Mouse (Mus musculus): ENCODE results near the gene Eif2ak3. TPM values are rescaled to one million over a fixed set of nuclear protein-coding genes. Genes with fewer than 3 reads are reported as not detected.
A peak's percentile ranks its signal among the peaks of the same experiment; 100 is the strongest.

Gene Eif2ak3
- polyA plus RNA-seq, 1 experiment: 24.5 TPM

- Histone ChIP-seq H3K27me3 (ENCODE audit: control insufficient read depth, insufficient read depth, low read length) (no peaks in the 10 kb centered on the region), H3K36me3 (ENCODE audit: control insufficient read depth, insufficient read depth, low read length) (no peaks in the 10 kb centered on the region), H3K27ac (ENCODE audit: insufficient read depth, low read depth, low read length) (no peak overlapping the region), H3K4me1 (ENCODE audit: control insufficient read depth, insufficient read depth, insufficient read length, low read length) (no peaks in the 10 kb centered on the region), H3K4me3 (ENCODE audit: low read depth, low read length) (no peak overlapping the region)
- 17% methylated on average over 22 of the region's 22 CpGs for WGBS
- TF ChIP-seq CTCF (IDR thresholded peaks at IDR 0.05; ENCODE audit: extremely low read depth, insufficient read length, insufficient replicate concordance, low read depth, low read length) (peak; percentile 75; the same call in 1 of the 2 replicates), POLR2A (IDR thresholded peaks at IDR 0.05; ENCODE audit: low read depth, low read length) (no peak)
These were observed 77.2 kb downstream of the Eif2ak3 start for GRCm38 (mm10) chr6:70921274-70922074.

GRCm38 (mm10) chr6:70931801-70932200, 87.5 kb downstream of the Eif2ak3 start:
- Histone ChIP-seq H3K27ac (ENCODE audit: insufficient read depth, low read depth, low read length) (no peak overlapping the region), H3K27me3 (ENCODE audit: control insufficient read depth, insufficient read depth, low read length) (no peaks in the 10 kb centered on the region; the same call in none of the 2 replicates), H3K4me3 (ENCODE audit: low read depth, low read length) (no peak overlapping the region), H3K4me1 (ENCODE audit: control insufficient read depth, insufficient read depth, insufficient read length, low read length) (no peaks in the 10 kb centered on the region), H3K36me3 (ENCODE audit: control insufficient read depth, insufficient read depth, low read length) (no peaks in the 10 kb centered on the region)
- WGBS: 80% methylated on average over 2 of the region's 2 CpGs
- TF ChIP-seq CTCF (IDR thresholded peaks at IDR 0.05; ENCODE audit: extremely low read depth, insufficient read length, insufficient replicate concordance, low read depth, low read length): no peak
- no peak for TF ChIP-seq POLR2A (IDR thresholded peaks at IDR 0.05; ENCODE audit: low read depth, low read length)

DNA sequence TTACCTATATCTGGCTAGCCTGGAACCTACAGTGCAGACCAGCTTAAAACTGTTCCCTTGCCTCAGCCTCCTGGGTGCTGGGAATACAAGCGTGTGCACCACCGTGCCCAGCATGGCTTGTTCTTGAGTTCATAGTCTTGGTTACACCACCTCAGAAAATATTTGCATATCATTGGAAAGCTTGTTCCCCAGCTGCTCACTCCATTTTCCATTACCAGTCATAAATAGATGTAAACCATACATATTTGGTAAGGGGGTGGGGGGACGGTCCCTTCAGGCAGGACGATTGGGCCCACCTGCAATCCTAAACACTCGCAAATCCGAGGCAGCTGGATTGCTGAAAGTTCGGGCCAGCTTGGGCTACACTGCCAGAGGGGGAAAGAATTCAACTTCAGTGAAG, 109.0 kb downstream of the Eif2ak3 start:
- no peak for TF ChIP-seq CTCF (IDR thresholded peaks at IDR 0.05; ENCODE audit: extremely low read depth, insufficient read length, insufficient replicate concordance, low read depth, low read length)
- no peak for TF ChIP-seq POLR2A (IDR thresholded peaks at IDR 0.05; ENCODE audit: low read depth, low read length)
- Histone ChIP-seq H3K4me1 (ENCODE audit: control insufficient read depth, insufficient read depth, insufficient read length, low read length) (peaks cover 5% of the 10 kb centered on the region), H3K27me3 (ENCODE audit: control insufficient read depth, insufficient read depth, low read length) (peaks cover 37% of the 10 kb centered on the region), H3K36me3 (ENCODE audit: control insufficient read depth, insufficient read depth, low read length) (no peaks in the 10 kb centered on the region), H3K27ac (ENCODE audit: insufficient read depth, low read depth, low read length) (no peak overlapping the region), H3K4me3 (ENCODE audit: low read depth, low read length) (no peak overlapping the region)
- WGBS: 73% methylated on average over 7 of the region's 7 CpGs

GRCm38 (mm10) chr6:70954040-70954439, 109.7 kb downstream of the Eif2ak3 start:
- Histone ChIP-seq H3K27ac (ENCODE audit: insufficient read depth, low read depth, low read length) (no peak overlapping the region), H3K4me3 (ENCODE audit: low read depth, low read length) (no peak overlapping the region), H3K36me3 (ENCODE audit: control insufficient read depth, insufficient read depth, low read length) (no peaks in the 10 kb centered on the region), H3K4me1 (ENCODE audit: control insufficient read depth, insufficient read depth, insufficient read length, low read length) (peaks cover 5% of the 10 kb centered on the region), H3K27me3 (ENCODE audit: control insufficient read depth, insufficient read depth, low read length) (peaks cover 40% of the 10 kb centered on the region)
- TF ChIP-seq POLR2A (IDR thresholded peaks at IDR 0.05; ENCODE audit: low read depth, low read length) (no peak), CTCF (IDR thresholded peaks at IDR 0.05; ENCODE audit: extremely low read depth, insufficient read length, insufficient replicate concordance, low read depth, low read length) (no peak)
- WGBS: 19% methylated on average over 6 of the region's 6 CpGs

Other genes with a start within 250 kb of the Eif2ak3 start
- 7.3 and 12.9 TPM in 2 replicates for gene Rpia, start 52.3 kb upstream of the Eif2ak3 start, polyA plus RNA-seq (2012; rRNA removed)
- not detected in 2 replicates for gene Tex37, start 74.4 kb downstream of the Eif2ak3 start, polyA plus RNA-seq (2012; rRNA removed)
- gene Foxi3, start 112.0 kb downstream of the Eif2ak3 start, polyA plus RNA-seq (2012; rRNA removed): not detected in 2 replicates